Mouse (Mus musculus) layer of hippocampus, adult 11-12 months (tissue): ENCODE measurements around the gene Amy2a2.
"Not testable (repeated sequence)": the region's sequence is repeated elsewhere in the genome, so short reads cannot be mapped to it uniquely, and the experiment has no call there.

ENCODE experiments used
- DNase-seq: peaks from one replicate; pipeline ENCODE4 v3.0.0; 2022; ENCODE audit warnings: low spot score

Gene Amy2a2

GRCm38 (mm10) chr3:113356558-113356957 is at the start of gene Amy2a2:
Gene Amy2a2, minus strand, starts transcription at chr3:113356658.
- DNase-seq, result not testable (repeated sequence)

GRCm38 (mm10) chr3:113345484-113345883 is 11.0 kb downstream of the Amy2a2 start:
- not testable (repeated sequence) for DNase-seq

- not testable (repeated sequence) for DNase-seq
Observed at GRCm38 (mm10) chr3:113323952-113324351, 32.5 kb downstream of the Amy2a2 start, which contains the start of gene Amy2a3. Gene Amy2a3, minus strand, starts transcription at chr3:113324052.

DNA sequence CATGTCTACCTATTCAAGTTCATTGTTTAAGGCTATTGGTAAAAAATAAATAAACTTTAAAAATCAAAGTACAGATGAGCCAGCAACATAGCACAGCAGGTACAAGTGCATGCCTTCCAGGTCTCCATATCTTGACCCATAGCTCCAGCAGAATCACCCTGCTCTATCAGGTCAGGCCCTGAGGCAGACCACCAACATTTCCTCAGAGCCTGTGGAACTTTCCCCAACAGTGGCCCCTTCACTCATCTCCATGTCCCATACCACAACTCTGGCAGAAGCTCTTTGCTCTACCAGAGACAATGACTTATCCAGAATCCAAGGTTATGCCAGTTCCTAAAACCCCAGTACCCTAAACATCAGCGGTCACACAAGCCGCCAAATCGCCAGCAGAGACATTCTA is 43.5 kb downstream of the Amy2a2 start:
- not testable (repeated sequence) for DNase-seq
